Mouse (Mus musculus) kidney, postnatal 4 days (tissue): ENCODE data around the gene Meioc.
A peak's percentile ranks its signal among the peaks of the same experiment; 100 is the strongest.
"Not testable (repeated sequence)": the region's sequence is repeated elsewhere in the genome, so short reads cannot be mapped to it uniquely, and the experiment has no call there.

ENCODE experiments used
- DNase-seq, 2 experiments: peaks; one replicate each; pipeline ENCODE4 v3.0.0; 2021; ENCODE audit warnings: mixed read lengths in 2 of 2

Meioc gene

DNA sequence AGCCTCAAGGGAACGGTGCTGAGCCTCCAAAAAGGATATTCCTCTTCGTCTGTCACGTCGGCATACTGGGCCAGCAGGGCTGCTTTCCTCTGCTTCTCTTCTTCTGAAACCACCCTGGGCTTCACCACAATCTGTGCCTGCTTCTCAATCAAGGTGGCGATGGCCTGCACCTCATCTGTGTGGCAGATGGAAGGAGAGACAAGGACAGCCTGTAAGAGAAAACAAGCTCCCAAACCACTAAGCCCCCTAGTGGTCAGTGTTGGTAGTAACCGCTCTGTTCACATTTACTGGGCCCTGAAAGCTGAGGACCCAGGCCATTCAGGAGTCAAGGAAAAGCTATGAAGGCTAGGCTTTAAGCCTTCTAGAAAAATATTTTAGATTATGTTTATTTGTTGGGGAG is 26.6 kb downstream of the Meioc start:
- peak; percentile 76 to 80 for DNase-seq

GRCm38 (mm10) chr11:102695289-102695688 is 31.8 kb downstream of the Meioc start:
- DNase-seq = no peak

- DNase-seq = peak; percentile 93 to 94
Observed at GRCm38 (mm10) chr11:102697338-102698017, 34.0 kb downstream of the Meioc start, which contains the start of gene Ccdc43. Gene Ccdc43, minus strand, starts transcription at chr11:102697782.

- DNase-seq = no peak
Observed at GRCm38 (mm10) chr11:102698018-102698476, 34.5 kb downstream of the Meioc start.

DNA sequence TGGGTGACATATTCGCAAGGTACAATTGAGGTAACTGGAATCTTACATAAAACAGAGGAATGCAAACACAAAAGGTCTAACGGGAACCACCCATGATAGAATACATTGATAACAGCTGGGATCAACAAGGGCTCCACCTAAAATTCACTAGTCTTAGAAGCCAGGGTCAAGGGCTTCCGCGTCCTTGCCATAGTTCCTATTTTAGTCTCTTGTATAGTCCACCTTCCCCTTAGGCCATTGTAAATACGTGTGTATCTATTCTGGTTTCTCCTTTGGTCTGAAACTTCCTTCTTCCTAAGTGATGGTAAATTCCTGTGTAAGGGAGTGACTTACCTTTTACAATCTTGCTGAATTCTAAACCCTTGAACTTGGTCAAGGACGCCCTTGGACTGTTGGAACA is 38.7 kb downstream of the Meioc start:
- DNase-seq = not testable (repeated sequence)

GRCm38 (mm10) chr11:102712411-102712810 is 48.9 kb downstream of the Meioc start:
- DNase-seq = no peak

DNA sequence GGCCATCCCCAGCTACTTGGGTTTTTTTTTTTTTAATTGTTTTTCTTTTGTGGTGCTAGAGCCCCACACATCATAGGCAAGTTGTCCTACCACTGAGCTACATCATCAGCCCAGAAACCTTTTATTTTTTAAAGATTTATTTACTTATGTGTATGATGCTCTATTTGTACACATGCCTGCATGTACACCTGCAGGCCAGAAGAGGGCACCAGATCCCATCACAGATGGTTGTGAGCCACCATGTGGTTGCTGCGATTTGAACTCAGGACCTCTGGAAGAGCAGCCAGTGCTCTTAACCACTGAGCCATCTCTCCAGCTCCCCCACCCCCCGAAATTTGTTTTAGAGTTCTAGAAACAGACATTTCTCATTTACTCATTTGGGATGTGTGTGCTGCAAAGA is 51.1 kb downstream of the Meioc start:
- not testable (repeated sequence) for DNase-seq

- DNase-seq = no peak
Observed at GRCm38 (mm10) chr11:102716135-102716534, 52.6 kb downstream of the Meioc start.

- peak; percentile 43 to 49 for DNase-seq
Observed at GRCm38 (mm10) chr11:102725574-102725973, 62.1 kb downstream of the Meioc start.

- DNase-seq = peak in 1 of 2 experiments; percentile 40
Observed at GRCm38 (mm10) chr11:102728614-102729013, 65.1 kb downstream of the Meioc start.

- no peak for DNase-seq
Observed at GRCm38 (mm10) chr11:102729835-102730234, 66.3 kb downstream of the Meioc start.

GRCm38 (mm10) chr11:102731366-102731765 is 67.8 kb downstream of the Meioc start:
- no peak for DNase-seq
